Mouse (Mus musculus) forebrain, embryonic 14.5 days (tissue): ENCODE data around the gene Fubp1. TPM values are rescaled to one million over a fixed set of nuclear protein-coding genes. Genes with fewer than 3 reads are reported as not detected.

Source experiments
- ATAC-seq: fragments of 200-750 bp; cut with Nextera tagmentation; 2 replicates; pipeline ENCODE4 v1.8.0; 2017; ENCODE audit warnings: mild to moderate bottlenecking, moderate library complexity
- DNase-seq: peaks from one replicate; pipeline ENCODE4 v3.0.0-alpha.2; 2015; ENCODE audit warnings: low spot score
- H3K27ac ChIP-seq: fragments of 300-500 bp; sonication (generic); 2 replicates; pipeline ENCODE4 v1.5.1; 2014; ENCODE audit warnings: low read depth, mild to moderate bottlenecking, control low read depth, low read length, moderate library complexity
- H3K27me3 ChIP-seq: fragments of 300-500 bp; sonication (generic); replicated peaks from 2 replicates; pipeline ENCODE4 v1.6.1; 2014; ENCODE audit warnings: low read length, control low read depth, mixed read lengths; ENCODE audit not compliant: control insufficient read depth, insufficient read depth
- H3K36me3 ChIP-seq: fragments of 300-500 bp; sonication (generic); 2 replicates; pipeline ENCODE4 v1.6.1; 2014; ENCODE audit warnings: low read length, control low read depth; ENCODE audit not compliant: control insufficient read depth, insufficient read depth
- H3K4me1 ChIP-seq: fragments of 300-500 bp; sonication (generic); 2 replicates; pipeline ENCODE4 v1.6.1; 2014; ENCODE audit warnings: antibody characterized with exemption, low read length, control low read depth; ENCODE audit not compliant: control insufficient read depth, insufficient read depth
- H3K4me2 ChIP-seq: fragments of 300-500 bp; sonication (generic); 2 replicates; pipeline ENCODE4 v1.6.1; 2014; ENCODE audit warnings: mild to moderate bottlenecking, control low read depth, low read length
- H3K4me3 ChIP-seq: fragments of 300-500 bp; sonication (generic); 2 replicates; pipeline ENCODE4 v1.5.1; 2014; ENCODE audit warnings: low read depth, low read length, control low read depth
- H3K9ac ChIP-seq: fragments of 300-500 bp; sonication (generic); 2 replicates; pipeline ENCODE4 v1.6.1; 2014; ENCODE audit warnings: mild to moderate bottlenecking, low read length, control low read depth, moderate library complexity
- H3K9me3 ChIP-seq: fragments of 300-500 bp; sonication (generic); replicated peaks from 2 replicates; pipeline ENCODE4 v1.6.1; 2016; ENCODE audit warnings: low read length, control low read depth, mixed read lengths; ENCODE audit not compliant: control insufficient read depth
- WGBS: fragments of 180-500 bp; shearing (Covaris S2); extraction: QIAGEN DNeasy Blood & Tissue Kit; methylation state at CpG from one replicate; pipeline ENCODE4 v1.1.7; 2014; 5-methylcytosine and 5-hydroxymethylcytosine counted together
- polyA plus RNA-seq: library from polyadenylated mRNA; unstranded; fragments of >200 nt; fragmentation: Nextera tagmentation; extraction: Ambion mirVana; gene quantifications from 2 replicates; pipeline ENCODE4 v1.2.1, GENCODE M21; 2014

Gene Fubp1
- polyA plus RNA-seq, 1 experiment from 2014 or later: 293 TPM

- ATAC-seq (no peak), DNase-seq (no peak)
- Histone ChIP-seq H3K4me1 (no peaks in the 10 kb centered on the region), H3K9me3 (no peaks in the 10 kb centered on the region), H3K27me3 (no peaks in the 10 kb centered on the region), H3K27ac (no peak overlapping the region), H3K4me3 (no peak overlapping the region), H3K36me3 (peaks cover 63% of the 10 kb centered on the region), H3K9ac (no peak overlapping the region), H3K4me2 (no peak overlapping the region)
- 94% methylated on average over 5 of the region's 5 CpGs for WGBS
Measured at GRCm38 (mm10) chr3:152284759-152285158, 74.5 kb downstream of the Fubp1 start.

Other genes with a start within 250 kb of the Fubp1 start
- gene Gipc2, start 44.2 kb upstream of the Fubp1 start, polyA plus RNA-seq: 3.1 and 4.7 TPM in 2 replicates
- 21.6 and 28.2 TPM in 2 replicates for gene Dnajb4, start 120 bp upstream of the Fubp1 start, polyA plus RNA-seq
- gene Nexn, start 55.9 kb downstream of the Fubp1 start, polyA plus RNA-seq: 1.8 TPM in 2 replicates
- gene Miga1, start 130.0 kb downstream of the Fubp1 start, polyA plus RNA-seq: 19.4 and 19.8 TPM in 2 replicates
- gene Usp33, start 136.1 kb downstream of the Fubp1 start, polyA plus RNA-seq: 85.4 and 97.3 TPM in 2 replicates
- gene Zzz3, start 185.1 kb downstream of the Fubp1 start, polyA plus RNA-seq: 42.1 and 44.0 TPM in 2 replicates